Mouse (Mus musculus) thymus, adult 2 months (tissue): Measurements from ENCODE around the gene Iscu.

Source experiments
- CTCF ChIP-seq: fragments of 200-500 bp; IDR thresholded peaks from 2 replicates; pipeline ENCODE4 v1.5.1; 2012; ENCODE audit warnings: mild to moderate bottlenecking, control low read depth, low read length, moderate library complexity, borderline replicate concordance; ENCODE audit not compliant: control insufficient read depth, poor library complexity, insufficient read depth; ENCODE audit errors: extremely low read depth
- POLR2A ChIP-seq: fragments of 200-500 bp; IDR thresholded peaks from 2 replicates; pipeline ENCODE4 v1.6.1; 2012; ENCODE audit warnings: mild to moderate bottlenecking, low read length, control low read depth, moderate library complexity; ENCODE audit not compliant: control insufficient read depth, poor library complexity, insufficient read depth; ENCODE audit errors: extremely low read depth

GRCm38 (mm10) chr5:113727238-113727637 lies 45.3 kb upstream of the Iscu start:
- TF ChIP-seq CTCF (no peak), POLR2A (no peak)
